Mouse (Mus musculus) midbrain, embryonic 12.5 days (tissue): ENCODE data around the gene Mmrn2. TPM values are rescaled to one million over a fixed set of nuclear protein-coding genes. Genes with fewer than 3 reads are reported as not detected.

ENCODE experiments used
- ATAC-seq: fragments of 200-750 bp; cut with Nextera tagmentation; 2 replicates; pipeline ENCODE4 v1.8.0; 2017; ENCODE audit warnings: low read depth, moderate TSS enrichment, moderate library complexity; ENCODE audit not compliant: low FRiP score
- H3K27ac ChIP-seq: fragments of 300-500 bp; sonication (generic); replicated peaks from 2 replicates; pipeline ENCODE4 v1.5.1; 2016; ENCODE audit warnings: mild to moderate bottlenecking
- H3K27me3 ChIP-seq: fragments of 300-500 bp; sonication (generic); 2 replicates; pipeline ENCODE4 v1.6.1; 2016; ENCODE audit warnings: mild to moderate bottlenecking
- H3K36me3 ChIP-seq: fragments of 300-500 bp; sonication (generic); 2 replicates; pipeline ENCODE4 v1.6.1; 2016
- H3K4me1 ChIP-seq: fragments of 300-500 bp; sonication (generic); 2 replicates; pipeline ENCODE4 v1.6.1; 2016
- H3K4me2 ChIP-seq: fragments of 300-500 bp; sonication (generic); replicated peaks from 2 replicates; pipeline ENCODE4 v1.6.1; 2016; ENCODE audit warnings: mild to moderate bottlenecking, moderate library complexity
- H3K4me3 ChIP-seq: fragments of 300-500 bp; sonication (generic); 2 replicates; pipeline ENCODE4 v1.5.1; 2016; ENCODE audit warnings: mild to moderate bottlenecking
- H3K9ac ChIP-seq: fragments of 300-500 bp; sonication (generic); replicated peaks from 2 replicates; pipeline ENCODE4 v1.6.1; 2016; ENCODE audit warnings: mild to moderate bottlenecking, moderate library complexity
- H3K9me3 ChIP-seq: fragments of 300-500 bp; sonication (generic); 2 replicates; pipeline ENCODE4 v1.6.1; 2016; ENCODE audit warnings: mild to moderate bottlenecking
- WGBS: fragments of 180-500 bp; shearing (Covaris S2); methylation state at CpG from one replicate; pipeline ENCODE4 v1.1.7; 2016; 5-methylcytosine and 5-hydroxymethylcytosine counted together
- polyA plus RNA-seq: library from polyadenylated mRNA; unstranded; fragments of >200 nt; fragmentation: Nextera tagmentation; extraction: Ambion mirVana; gene quantifications from 2 replicates; pipeline ENCODE4 v1.2.1, GENCODE M21; 2016

The Mmrn2 gene
- polyA plus RNA-seq, 1 experiment from 2014 or later: 6.8 TPM

DNA sequence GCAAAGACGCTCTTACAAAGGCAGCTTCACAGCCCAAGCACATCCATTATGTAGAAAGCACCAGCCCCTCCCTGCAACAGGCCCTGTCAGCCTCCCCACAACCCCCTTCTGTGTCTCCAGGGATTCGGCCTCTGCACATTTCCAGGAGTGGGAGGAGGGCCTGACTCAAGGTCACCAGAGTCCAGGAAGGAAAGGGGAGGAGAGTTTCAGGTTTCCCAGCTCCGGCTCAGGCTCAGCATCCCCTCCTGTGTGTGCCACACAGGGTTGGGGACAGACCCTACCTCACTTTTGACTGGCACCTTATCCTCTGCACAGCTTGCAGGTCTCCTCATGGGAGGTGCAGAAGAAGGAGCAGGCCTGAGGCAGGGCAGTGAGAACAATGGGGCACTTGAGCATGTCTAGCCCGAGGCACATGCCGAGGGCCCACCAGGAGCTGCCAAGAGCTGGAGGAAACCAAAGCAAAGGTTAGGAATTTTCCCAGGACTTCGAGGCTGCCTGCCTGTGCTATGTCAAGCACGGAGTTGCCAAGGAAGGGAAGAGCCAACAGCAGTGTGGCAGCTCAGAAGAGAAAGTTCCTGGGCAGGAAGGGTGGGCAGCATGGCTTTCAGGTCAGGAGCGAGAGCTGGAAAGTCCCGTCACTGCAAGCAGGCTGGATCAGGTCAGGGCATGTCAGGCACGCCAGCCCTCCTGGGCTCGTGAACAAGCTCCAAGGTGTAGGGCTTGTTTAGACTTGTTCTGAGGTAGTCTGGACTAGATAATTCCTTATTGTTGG is 3.5 kb downstream of the Mmrn2 start:
- ATAC-seq: peak; percentile 38
- Histone ChIP-seq H3K36me3 (no peaks in the 10 kb centered on the region), H3K27ac (0 out of 2 replicates have a peak overlapping the region, but pooled peaks have one; percentile 35), H3K4me1 (peaks cover 10% of the 10 kb centered on the region), H3K4me2 (no peak overlapping the region), H3K9me3 (no peaks in the 10 kb centered on the region), H3K27me3 (no peaks in the 10 kb centered on the region), H3K4me3 (no peak overlapping the region), H3K9ac (no peak overlapping the region)
- 45% methylated on average over 11 of the region's 11 CpGs for WGBS

DNA sequence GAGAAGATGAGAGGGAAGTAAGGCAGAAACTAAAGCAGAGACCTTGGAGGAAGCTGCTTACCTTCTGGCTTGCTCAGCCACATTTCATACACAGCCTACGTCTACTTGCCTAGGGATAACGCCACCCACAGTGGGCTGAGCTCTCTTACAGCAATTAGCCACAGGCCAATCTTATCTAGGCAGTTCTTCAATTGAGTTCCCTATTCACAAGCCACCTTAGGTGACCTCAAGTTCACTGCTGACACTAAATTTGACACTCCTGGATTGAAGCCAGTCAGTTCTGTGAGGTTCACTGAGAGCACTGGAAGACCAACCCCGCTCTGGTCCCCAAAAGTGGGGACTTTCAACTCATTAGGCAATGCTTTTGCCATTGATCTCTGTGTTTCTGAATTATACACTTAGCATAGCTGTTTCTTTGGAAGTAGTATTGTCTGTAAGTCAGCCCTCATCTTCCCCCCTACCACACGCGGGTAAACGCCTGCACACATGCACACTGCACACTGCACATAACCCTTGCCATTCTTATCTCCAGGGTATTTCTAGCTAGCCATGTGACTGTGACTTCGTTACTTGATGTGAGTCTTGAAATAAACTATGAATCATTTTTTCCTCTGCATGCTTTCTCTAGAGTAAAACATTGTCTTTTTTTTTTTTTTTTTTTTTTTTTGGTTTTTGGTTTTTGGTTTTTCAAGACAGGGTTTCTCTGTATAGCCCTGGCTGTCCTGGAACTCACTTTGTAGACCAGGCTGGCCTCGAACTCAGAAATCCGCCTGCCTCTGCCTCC is 7.8 kb downstream of the Mmrn2 start:
- H3K4me2 ChIP-seq: no peak overlapping the region
- WGBS: 92% methylated on average over 9 of the region's 9 CpGs
- no peak overlapping the region for H3K27ac ChIP-seq

DNA sequence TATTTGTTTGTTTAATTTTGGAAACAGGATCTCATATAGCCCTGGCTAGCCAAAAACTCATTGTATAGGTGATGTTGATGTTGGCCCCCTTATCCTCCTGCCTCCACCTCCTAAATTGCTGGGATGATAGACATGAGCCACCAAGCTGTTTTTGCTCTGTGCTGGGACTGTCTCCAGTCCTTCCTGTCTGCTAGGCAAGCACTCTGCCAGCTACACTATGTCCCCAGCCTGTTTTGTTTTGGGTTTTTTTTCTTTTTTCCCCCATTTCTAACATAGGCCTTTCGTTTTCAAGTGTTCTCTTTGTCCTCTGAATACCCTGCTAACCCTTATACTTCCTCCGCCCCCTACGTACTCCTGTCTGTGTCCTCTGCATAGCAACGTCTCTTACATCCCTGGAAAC is 18.0 kb downstream of the Mmrn2 start:
- no peak overlapping the region for H3K27ac ChIP-seq
- H3K9ac ChIP-seq: no peak overlapping the region
- peaks cover 6% of the 10 kb centered on the region for H3K36me3 ChIP-seq
- 35% methylated on average over 4 of the region's 4 CpGs for WGBS
- no peak for ATAC-seq
- H3K4me3 ChIP-seq: no peak overlapping the region
- 0 out of 2 replicates have a peak, but pooled peaks cover 5% of the 10 kb centered on the region for H3K4me1 ChIP-seq
- H3K27me3 ChIP-seq: no peaks in the 10 kb centered on the region
- H3K9me3 ChIP-seq: no peaks in the 10 kb centered on the region
- no peak overlapping the region for H3K4me2 ChIP-seq

More for the DNA sequence above, 7.8 kb downstream of the Mmrn2 start:
- Histone ChIP-seq H3K9me3 (no peaks in the 10 kb centered on the region), H3K9ac (no peak overlapping the region), H3K36me3 (no peaks in the 10 kb centered on the region), H3K4me1 (peaks cover 10% of the 10 kb centered on the region), H3K27me3 (no peaks in the 10 kb centered on the region), H3K4me3 (no peak overlapping the region)
- no peak for ATAC-seq

DNA sequence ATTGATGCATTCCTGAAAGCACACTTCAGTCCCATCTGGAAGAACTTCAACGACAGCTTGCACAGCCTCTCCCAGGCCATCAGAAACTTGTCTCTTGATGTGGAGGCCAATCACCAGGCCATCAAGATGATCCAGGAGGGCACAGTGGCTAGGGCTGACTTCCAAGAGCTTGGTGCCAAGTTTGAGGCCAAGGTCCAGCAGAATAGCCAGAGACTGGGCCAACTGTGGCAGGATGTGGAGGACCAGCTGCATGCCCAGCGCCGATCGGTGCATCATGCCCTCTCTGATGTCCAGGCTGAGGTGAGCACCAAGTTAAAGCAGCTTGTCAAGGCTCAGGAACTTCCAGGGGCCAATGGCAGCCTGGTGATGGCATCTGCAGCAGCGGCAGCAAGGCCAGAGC is 22.6 kb downstream of the Mmrn2 start:
- H3K36me3 ChIP-seq: peaks cover 36% of the 10 kb centered on the region

DNA sequence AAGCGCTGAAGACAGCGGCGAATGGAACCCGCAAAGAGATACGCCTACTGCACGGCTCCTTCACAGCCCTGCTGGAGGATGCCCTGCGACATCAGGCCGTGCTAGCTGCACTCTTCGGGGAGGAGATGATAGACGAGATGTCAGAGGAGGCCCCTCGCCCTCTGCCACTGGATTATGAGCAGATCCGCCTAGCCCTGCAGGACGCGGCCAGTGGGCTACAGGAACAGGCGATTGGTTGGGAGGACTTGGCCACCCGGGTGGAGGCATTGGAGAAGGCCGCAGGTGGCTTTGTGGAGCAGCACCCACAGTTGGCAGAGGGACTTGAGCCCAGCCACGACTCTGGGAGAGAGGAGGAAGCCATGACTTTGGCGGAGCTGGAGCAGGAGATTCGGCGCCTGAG is 23.6 kb downstream of the Mmrn2 start:
- H3K9me3 ChIP-seq: no peaks in the 10 kb centered on the region
- no peak for ATAC-seq
- no peak overlapping the region for H3K4me3 ChIP-seq
- peaks cover 41% of the 10 kb centered on the region for H3K36me3 ChIP-seq
- 0 out of 2 replicates have a peak, but pooled peaks cover under 1% of the 10 kb centered on the region for H3K4me1 ChIP-seq
- no peak overlapping the region for H3K9ac ChIP-seq
- no peak overlapping the region for H3K4me2 ChIP-seq
- no peaks in the 10 kb centered on the region for H3K27me3 ChIP-seq
- no peak overlapping the region for H3K27ac ChIP-seq
- WGBS: 94% methylated on average over 21 of the region's 21 CpGs

More for the DNA sequence above, 22.6 kb downstream of the Mmrn2 start:
- 92% methylated on average over 5 of the region's 5 CpGs for WGBS
- no peaks in the 10 kb centered on the region for H3K27me3 ChIP-seq
- H3K27ac ChIP-seq: no peak overlapping the region
- no peak overlapping the region for H3K4me3 ChIP-seq
- no peak for ATAC-seq
- no peak overlapping the region for H3K9ac ChIP-seq
- H3K4me1 ChIP-seq: 0 out of 2 replicates have a peak, but pooled peaks cover 5% of the 10 kb centered on the region
- H3K9me3 ChIP-seq: no peaks in the 10 kb centered on the region
- no peak overlapping the region for H3K4me2 ChIP-seq

DNA sequence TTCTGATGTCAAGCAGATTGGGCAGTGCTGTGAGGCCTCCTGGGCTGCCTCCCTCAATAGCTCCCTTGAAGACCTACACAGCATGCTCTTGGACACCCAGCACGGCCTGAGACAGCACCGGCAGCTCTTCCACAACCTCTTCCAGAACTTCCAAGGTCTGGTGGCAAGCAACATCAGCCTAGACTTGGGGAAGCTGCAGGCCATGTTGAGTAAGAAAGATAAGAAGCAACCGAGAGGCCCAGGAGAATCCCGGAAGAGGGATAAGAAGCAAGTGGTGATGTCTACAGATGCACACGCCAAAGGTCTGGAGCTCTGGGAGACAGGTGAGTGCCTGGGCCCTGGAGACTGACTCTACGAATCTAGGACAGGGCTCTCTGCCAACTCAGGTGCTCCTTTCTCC is 24.0 kb downstream of the Mmrn2 start:
- no peak overlapping the region for H3K27ac ChIP-seq
- ATAC-seq: no peak
- no peak overlapping the region for H3K9ac ChIP-seq
- no peak overlapping the region for H3K4me2 ChIP-seq
- 96% methylated on average over 6 of the region's 6 CpGs for WGBS
- H3K27me3 ChIP-seq: no peaks in the 10 kb centered on the region
- H3K4me1 ChIP-seq: no peaks in the 10 kb centered on the region
- H3K36me3 ChIP-seq: peaks cover 42% of the 10 kb centered on the region
- H3K4me3 ChIP-seq: no peak overlapping the region
- no peaks in the 10 kb centered on the region for H3K9me3 ChIP-seq

DNA sequence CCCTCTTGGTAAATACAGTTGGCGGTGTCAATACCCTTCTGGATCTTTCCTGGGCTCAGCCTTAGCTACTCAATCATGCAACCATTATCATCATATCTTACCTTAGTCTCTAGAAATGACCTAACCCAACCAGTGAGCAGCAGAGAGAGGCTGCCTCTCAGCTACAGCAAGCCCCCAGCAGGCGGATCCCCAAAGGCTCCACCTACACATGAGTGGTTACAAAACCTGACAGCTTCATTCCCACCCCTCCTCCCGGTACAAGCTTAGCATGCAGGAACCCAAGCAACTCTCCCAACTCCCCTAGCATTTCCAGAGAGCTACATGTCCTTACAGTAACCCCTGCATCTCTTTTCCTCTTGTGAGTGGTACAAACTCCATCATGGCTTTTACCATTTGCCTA is 24.8 kb downstream of the Mmrn2 start:
- no peak overlapping the region for H3K4me3 ChIP-seq
- H3K4me2 ChIP-seq: no peak overlapping the region
- ATAC-seq: no peak
- no peaks in the 10 kb centered on the region for H3K9me3 ChIP-seq
- H3K27me3 ChIP-seq: no peaks in the 10 kb centered on the region
- H3K36me3 ChIP-seq: peaks cover 49% of the 10 kb centered on the region
- H3K27ac ChIP-seq: no peak overlapping the region
- H3K9ac ChIP-seq: no peak overlapping the region
- WGBS: 97% methylated on average over 3 of the region's 3 CpGs
- no peaks in the 10 kb centered on the region for H3K4me1 ChIP-seq

DNA sequence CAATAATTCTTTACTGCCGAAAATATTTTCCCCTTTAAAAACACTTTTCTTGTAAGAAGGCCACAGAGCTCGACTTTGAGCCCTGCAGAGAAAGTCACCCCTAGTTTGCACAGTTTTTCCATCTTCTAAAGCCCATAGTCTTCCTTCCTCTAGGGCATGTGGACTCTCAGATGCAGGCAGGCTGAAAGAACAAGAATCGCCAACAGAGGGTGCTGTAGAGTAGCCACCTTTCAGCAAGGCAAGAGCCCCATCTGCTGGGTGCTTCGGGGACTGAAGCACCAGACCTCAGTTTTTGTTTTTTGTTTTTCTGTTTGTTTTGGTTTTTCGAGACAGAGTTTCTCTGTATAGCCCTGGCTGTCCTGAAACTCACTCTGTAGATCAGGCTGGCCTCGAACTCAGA is 25.9 kb downstream of the Mmrn2 start:
- no peak overlapping the region for H3K27ac ChIP-seq
- 48% methylated on average over 6 of the region's 6 CpGs for WGBS
- H3K9ac ChIP-seq: no peak overlapping the region
- no peaks in the 10 kb centered on the region for H3K4me1 ChIP-seq
- H3K36me3 ChIP-seq: peaks cover 59% of the 10 kb centered on the region
- ATAC-seq: no peak
- no peak overlapping the region for H3K4me3 ChIP-seq
- H3K4me2 ChIP-seq: no peak overlapping the region
- H3K27me3 ChIP-seq: no peaks in the 10 kb centered on the region
- no peaks in the 10 kb centered on the region for H3K9me3 ChIP-seq

DNA sequence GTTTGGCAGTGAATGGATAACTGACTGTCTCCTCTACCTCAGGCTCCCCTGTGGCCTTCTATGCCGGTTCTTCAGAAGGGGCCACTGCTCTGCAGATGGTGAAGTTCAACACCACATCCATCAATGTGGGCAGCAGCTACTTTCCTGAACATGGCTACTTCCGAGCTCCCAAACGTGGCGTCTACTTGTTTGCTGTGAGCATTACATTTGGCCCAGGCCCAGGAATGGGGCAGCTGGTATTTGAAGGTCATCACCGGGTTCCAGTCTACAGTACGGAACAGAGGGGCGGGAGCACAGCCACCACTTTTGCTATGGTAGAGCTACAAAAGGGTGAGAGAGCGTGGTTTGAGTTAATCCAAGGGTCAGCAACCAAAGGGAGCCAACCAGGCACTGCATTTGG is 27.6 kb downstream of the Mmrn2 start:
- Histone ChIP-seq H3K4me3 (no peak overlapping the region), H3K27me3 (no peaks in the 10 kb centered on the region), H3K4me1 (no peaks in the 10 kb centered on the region), H3K9me3 (no peaks in the 10 kb centered on the region), H3K36me3 (peaks cover 72% of the 10 kb centered on the region), H3K4me2 (no peak overlapping the region), H3K27ac (no peak overlapping the region), H3K9ac (no peak overlapping the region)
- no peak for ATAC-seq
- WGBS: 90% methylated on average over 8 of the region's 8 CpGs

DNA sequence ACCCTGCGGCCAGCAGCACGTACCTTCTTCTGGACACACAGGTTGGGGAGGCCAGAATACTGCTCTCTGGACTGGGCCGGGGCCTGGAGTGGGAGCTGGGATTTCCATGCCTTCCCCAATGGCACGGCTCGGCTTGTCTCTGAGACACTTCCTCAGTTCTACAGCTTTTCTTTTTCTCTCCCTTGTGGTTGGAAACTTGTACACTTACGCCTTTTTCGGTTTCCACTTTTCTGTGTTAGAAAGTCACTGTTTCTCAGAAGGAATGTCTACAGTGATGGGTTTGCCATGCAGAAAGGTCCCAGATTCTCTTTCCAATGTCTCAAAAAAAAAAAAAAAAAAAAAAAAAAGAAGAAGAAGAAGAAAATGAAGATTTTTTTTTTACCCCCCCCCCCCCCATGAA is 28.2 kb downstream of the Mmrn2 start:
- Histone ChIP-seq H3K4me1 (no peaks in the 10 kb centered on the region), H3K27me3 (no peaks in the 10 kb centered on the region), H3K36me3 (peaks cover 72% of the 10 kb centered on the region), H3K4me3 (no peak overlapping the region), H3K4me2 (no peak overlapping the region), H3K9ac (no peak overlapping the region), H3K27ac (no peak overlapping the region), H3K9me3 (no peaks in the 10 kb centered on the region)
- ATAC-seq: no peak
- 96% methylated on average over 7 of the region's 7 CpGs for WGBS

DNA sequence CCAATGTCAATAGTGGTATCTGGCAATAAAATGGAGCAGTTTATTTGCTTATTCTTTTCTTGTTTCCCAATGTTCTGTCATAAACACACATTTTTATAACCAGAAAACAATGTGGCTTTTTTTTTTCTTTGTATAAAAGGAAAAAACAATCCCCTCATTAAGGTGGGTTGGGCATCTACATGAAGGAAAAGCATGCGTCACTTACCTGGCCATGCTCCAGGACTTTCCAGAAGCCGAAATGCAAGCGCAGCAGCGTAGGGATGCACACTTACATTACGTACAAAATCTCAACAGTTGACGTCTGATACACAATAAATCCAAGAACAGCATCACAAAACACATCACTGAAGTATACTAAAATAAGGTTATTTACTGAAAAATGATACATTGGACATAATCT is 35.5 kb downstream of the Mmrn2 start:
- no peaks in the 10 kb centered on the region for H3K4me1 ChIP-seq
- no peaks in the 10 kb centered on the region for H3K9me3 ChIP-seq
- no peak overlapping the region for H3K4me3 ChIP-seq
- no peak overlapping the region for H3K27ac ChIP-seq
- ATAC-seq: no peak
- no peak overlapping the region for H3K9ac ChIP-seq
- no peaks in the 10 kb centered on the region for H3K27me3 ChIP-seq
- H3K4me2 ChIP-seq: no peak overlapping the region
- peaks cover 73% of the 10 kb centered on the region for H3K36me3 ChIP-seq
- whole genome bisulfite sequencing: 95% methylated on average over 6 of the region's 6 CpGs

DNA sequence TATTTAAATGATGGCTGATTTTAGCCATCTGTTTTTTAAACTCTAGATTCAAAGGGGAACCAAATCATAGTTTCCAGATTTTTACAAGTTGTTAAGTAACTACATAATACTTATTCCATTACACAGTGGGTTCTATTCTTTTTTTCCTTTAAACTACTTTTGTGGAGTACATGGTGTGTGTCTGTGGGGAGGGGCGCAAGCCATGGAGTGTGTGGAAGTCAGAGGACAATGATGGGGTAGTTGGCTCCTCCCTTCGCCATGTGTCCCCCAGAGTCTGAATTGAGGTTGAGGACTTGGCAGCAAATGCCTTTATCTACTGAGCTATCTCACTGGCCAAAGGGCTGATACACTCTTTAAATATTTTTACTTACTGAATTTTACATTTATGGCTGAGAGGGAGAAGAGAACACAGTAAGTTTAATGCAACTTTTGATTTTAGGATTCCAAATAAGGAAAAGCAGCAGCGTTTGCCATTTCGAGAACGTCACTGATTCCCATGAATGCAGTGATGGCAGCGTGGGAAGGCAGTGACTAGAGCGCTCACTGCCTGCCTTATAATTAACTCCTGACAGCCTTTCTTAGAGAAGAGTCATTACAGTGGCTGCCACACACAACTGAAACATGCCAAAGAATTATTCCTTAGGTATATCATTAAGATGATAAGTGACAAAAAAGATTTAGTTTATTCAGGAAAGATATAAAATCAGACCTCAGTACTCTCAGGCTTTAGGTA is 37.1 kb downstream of the Mmrn2 start:
- Histone ChIP-seq H3K27me3 (no peaks in the 10 kb centered on the region), H3K27ac (no peak overlapping the region), H3K9me3 (no peaks in the 10 kb centered on the region), H3K9ac (no peak overlapping the region), H3K4me1 (no peaks in the 10 kb centered on the region), H3K4me3 (no peak overlapping the region), H3K4me2 (no peak overlapping the region), H3K36me3 (peaks cover 64% of the 10 kb centered on the region)
- 95% methylated on average over 7 of the region's 7 CpGs for WGBS
- ATAC-seq: no peak
